Mouse (Mus musculus): ENCODE results near the gene Hoxd10.
A peak's percentile ranks its signal among the peaks of the same experiment; 100 is the strongest.

GRCm38 (mm10) chr2:74715504-74716241 is 23.9 kb downstream of the Hoxd10 start:
- TF ChIP-seq CTCF (IDR thresholded peaks at IDR 0.05; ENCODE audit: low read depth, low read length): peak; percentile 91
- TF ChIP-seq POLR2A (IDR thresholded peaks at IDR 0.05; ENCODE audit: extremely low read depth, insufficient read depth, low read length): no peak
